Mouse (Mus musculus) ES-E14 (cell line): ENCODE data around the gene Fras1.

Experiments
- MAFK ChIP-seq: IDR thresholded peaks from 2 replicates; pipeline ENCODE4 v1.6.1; 2014; ENCODE audit warnings: mild to moderate bottlenecking, low read depth, low read length, inconsistent platforms; ENCODE audit not compliant: insufficient read depth
- ZNF384 ChIP-seq: IDR thresholded peaks from 2 replicates; pipeline ENCODE4 v1.6.1; 2012; ENCODE audit warnings: low read depth, low read length, inconsistent platforms

- TF ChIP-seq MAFK, result no peak
- no peak for TF ChIP-seq ZNF384
These were observed 154.5 kb downstream of the Fras1 start for GRCm38 (mm10) chr5:96528296-96528695.
